Mouse (Mus musculus) liver, postnatal 0 days (tissue): ENCODE measurements at regions not wholly inside any gene's neighbourhood (a gene's known extent, or its start where the extent isn't known, plus 50 kb on each side); places are given as distances from the start of the nearest gene placed in this dataset.

Source experiments
- CTCF ChIP-seq: sonication (generic); IDR thresholded peaks from 2 replicates; pipeline ENCODE4 v1.5.1; 2016; ENCODE audit warnings: antibody characterized with exemption, low read depth
- EP300 ChIP-seq: IDR thresholded peaks from 2 replicates; pipeline ENCODE4 v1.6.1; 2016; ENCODE audit warnings: antibody characterized with exemption, low read depth, mild to moderate bottlenecking

- TF ChIP-seq CTCF = no peak
- no peak for TF ChIP-seq EP300
These were observed 382.4 kb upstream of the Slc7a11 start for GRCm38 (mm10) chr3:50825534-50826423.
